Mouse (Mus musculus) layer of hippocampus, postnatal 25 days (tissue): ENCODE measurements around the gene Npas3. TPM values are rescaled to one million over a fixed set of nuclear protein-coding genes. Genes with fewer than 3 reads are reported as not detected.

Experiments used
- DNase-seq, 2 experiments: peaks; one replicate each; pipeline ENCODE4 v3.0.0; 2022; ENCODE audit warnings: mixed read lengths in 2 of 2, low spot score in 1 of 2; ENCODE audit errors: extremely low spot score in 1 of 2
- total RNA-seq, 2 experiments: library from RNA; stranded (reverse); gene quantifications; 2 replicates each; pipeline ENCODE4 v1.2.3; 2021

The Npas3 gene
- total RNA-seq, 2 experiments from 2014 or later, result 26.4 to 37.1 TPM

GRCm38 (mm10) chr12:54098136-54098535 is 849.7 kb downstream of the Npas3 start:
- DNase-seq, result no peak

- peak; percentile 35 to 77 for DNase-seq
These were observed 850.3 kb downstream of the Npas3 start for GRCm38 (mm10) chr12:54098785-54099184.

- DNase-seq, result no peak
These were observed 851.0 kb downstream of the Npas3 start for GRCm38 (mm10) chr12:54099458-54099857.

DNA sequence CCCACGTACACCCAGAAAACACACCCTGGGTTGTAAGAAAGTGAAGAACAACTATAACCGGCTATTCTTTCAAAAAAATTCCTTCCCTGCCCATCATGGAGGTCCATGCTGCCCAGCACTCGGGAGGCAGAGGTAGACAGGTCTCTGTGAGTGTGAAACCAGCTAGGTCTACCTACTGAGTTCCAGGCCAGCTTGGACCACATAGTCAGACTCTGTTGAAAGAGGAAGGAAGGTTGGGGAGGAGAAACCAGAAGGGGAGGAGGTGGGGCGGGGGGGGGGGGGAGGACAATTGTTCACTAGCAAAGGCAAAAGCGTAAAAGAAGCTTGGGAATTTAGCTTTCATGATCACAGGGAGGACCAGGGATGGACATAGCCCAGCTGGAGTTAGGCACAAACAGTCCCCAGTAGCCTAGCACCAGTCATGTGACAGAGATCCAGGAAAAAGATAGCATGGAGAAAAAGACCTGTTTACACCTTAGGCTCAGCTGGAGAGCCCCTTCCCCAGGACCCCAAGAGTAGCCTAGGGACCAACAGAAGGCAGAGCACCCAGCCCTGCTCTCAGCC is 852.9 kb downstream of the Npas3 start:
- DNase-seq, result no peak

DNA sequence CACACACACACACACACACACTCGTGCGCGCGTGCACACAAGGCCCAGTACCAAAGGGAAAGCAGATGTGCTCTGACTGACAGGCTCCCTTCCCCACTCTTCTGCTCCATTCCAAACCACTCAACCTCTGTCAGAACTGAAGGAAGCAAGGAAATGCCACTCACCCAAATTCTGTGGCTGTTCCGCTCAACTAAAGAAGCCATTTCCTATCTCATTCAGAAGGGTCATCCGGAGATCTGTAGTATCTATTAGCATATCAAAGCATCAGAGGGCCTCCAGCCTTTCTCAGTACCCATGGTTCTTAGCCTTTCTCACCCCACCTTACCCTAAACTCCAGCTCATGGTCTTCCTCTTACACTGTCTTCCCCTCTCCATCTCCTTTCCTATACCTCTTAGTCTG is 854.0 kb downstream of the Npas3 start:
- no peak for DNase-seq

- DNase-seq, result no peak
These were observed 857.1 kb downstream of the Npas3 start for GRCm38 (mm10) chr12:54105531-54105930.

- no peak for DNase-seq
These were observed 857.5 kb downstream of the Npas3 start for GRCm38 (mm10) chr12:54105946-54106345.

DNA sequence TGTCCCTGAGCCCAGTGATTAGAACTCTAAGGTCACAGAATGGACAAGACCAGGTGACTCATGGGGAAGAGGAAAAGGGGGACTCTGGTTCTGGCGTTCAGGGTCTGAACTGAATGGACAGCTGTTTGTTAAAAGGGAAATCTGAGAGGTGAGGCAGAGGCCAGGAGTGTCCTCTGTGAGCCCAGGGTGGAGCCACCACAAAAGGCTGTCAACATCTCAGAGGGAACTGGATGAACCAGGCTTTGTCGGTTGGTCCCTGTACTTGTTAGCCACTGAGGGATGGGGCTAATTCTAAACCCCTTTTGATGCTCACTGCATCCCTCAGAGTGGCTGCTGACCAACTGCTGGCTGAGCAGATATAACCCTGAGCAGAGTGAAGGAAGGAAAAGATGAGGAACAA is 861.9 kb downstream of the Npas3 start:
- DNase-seq, result no peak

DNA sequence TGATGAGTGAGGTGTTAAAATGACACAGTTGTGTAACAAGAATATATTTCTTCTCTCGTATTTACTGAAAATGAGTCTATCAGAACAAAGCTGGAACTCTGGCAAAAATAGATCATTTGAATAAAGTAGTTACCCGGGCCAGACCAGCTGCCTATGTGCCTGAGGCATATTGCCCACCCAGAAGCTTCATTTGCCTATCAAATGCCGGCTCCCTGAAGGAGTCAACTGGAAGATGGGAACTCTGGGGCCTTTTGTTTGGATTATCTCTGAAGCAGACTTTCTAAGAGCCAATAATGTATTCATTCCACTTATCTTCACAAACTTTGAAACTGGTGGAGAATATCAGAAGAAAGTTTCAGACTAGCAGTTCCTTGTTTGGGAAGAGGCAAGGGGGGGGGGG is 862.5 kb downstream of the Npas3 start:
- no peak for DNase-seq

GRCm38 (mm10) chr12:54120386-54120785 is 871.9 kb downstream of the Npas3 start:
- DNase-seq, result no peak

DNA sequence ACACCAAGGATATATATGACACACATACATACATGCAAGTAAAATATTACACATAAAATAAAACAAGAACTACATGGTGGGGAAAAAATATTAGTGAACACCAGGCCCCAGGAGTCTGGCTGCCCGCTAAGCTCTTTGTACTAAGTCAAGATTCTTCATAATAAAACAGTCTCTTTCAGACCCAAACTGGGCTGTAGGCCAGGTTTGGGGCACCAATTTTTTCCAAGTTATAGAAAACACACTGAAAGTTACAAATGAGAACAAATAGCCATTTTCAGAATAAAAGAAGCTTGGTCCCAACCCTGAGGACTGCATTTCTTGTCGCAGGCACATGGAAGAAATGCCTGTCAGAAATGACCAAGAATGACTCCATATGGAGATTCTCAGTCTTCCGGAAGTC is 872.8 kb downstream of the Npas3 start:
- DNase-seq, result no peak
